Mouse (Mus musculus): ENCODE results near the gene Gdf15. TPM values are rescaled to one million over a fixed set of nuclear protein-coding genes. Genes with fewer than 3 reads are reported as not detected.

Gdf15 gene
- total RNA-seq, 2 experiments from 2014 or later, result not detected

GRCm38 (mm10) chr8:70657739-70658138, 25.5 kb upstream of the Gdf15 start:
- ATAC-seq (ENCODE audit: poor library complexity, severe bottlenecking), result no peak

- no peak for ATAC-seq (ENCODE audit: poor library complexity, severe bottlenecking)
Measured at GRCm38 (mm10) chr8:70657214-70657613, 25.0 kb upstream of the Gdf15 start.

- ATAC-seq (ENCODE audit: poor library complexity, severe bottlenecking), result no peak
Measured at GRCm38 (mm10) chr8:70656193-70656790, 24.0 kb upstream of the Gdf15 start.

- ATAC-seq (ENCODE audit: poor library complexity, severe bottlenecking), result no peak
Measured at GRCm38 (mm10) chr8:70655469-70655868, 23.2 kb upstream of the Gdf15 start.

- ATAC-seq (ENCODE audit: poor library complexity, severe bottlenecking), result peak; percentile 51
Measured at GRCm38 (mm10) chr8:70654121-70654520, 21.9 kb upstream of the Gdf15 start.

- peak; percentile 89 for ATAC-seq (ENCODE audit: poor library complexity, severe bottlenecking)
Measured at GRCm38 (mm10) chr8:70653226-70653625, 21.0 kb upstream of the Gdf15 start.

GRCm38 (mm10) chr8:70650351-70650750, 18.1 kb upstream of the Gdf15 start:
- ATAC-seq (ENCODE audit: poor library complexity, severe bottlenecking), result no peak

- no peak for ATAC-seq (ENCODE audit: poor library complexity, severe bottlenecking)
Measured at GRCm38 (mm10) chr8:70649324-70649723, 17.1 kb upstream of the Gdf15 start.

GRCm38 (mm10) chr8:70648921-70649320, 16.7 kb upstream of the Gdf15 start:
- no peak for ATAC-seq (ENCODE audit: poor library complexity, severe bottlenecking)

- ATAC-seq (ENCODE audit: poor library complexity, severe bottlenecking), result no peak
Measured at GRCm38 (mm10) chr8:70648164-70648442, 15.8 kb upstream of the Gdf15 start.

GRCm38 (mm10) chr8:70647343-70648163, 15.3 kb upstream of the Gdf15 start:
- no peak for ATAC-seq (ENCODE audit: poor library complexity, severe bottlenecking)

- ATAC-seq (ENCODE audit: poor library complexity, severe bottlenecking), result no peak
Measured at GRCm38 (mm10) chr8:70646775-70647174, 14.5 kb upstream of the Gdf15 start.

GRCm38 (mm10) chr8:70646369-70646768, 14.1 kb upstream of the Gdf15 start:
- no peak for ATAC-seq (ENCODE audit: poor library complexity, severe bottlenecking)

GRCm38 (mm10) chr8:70645501-70646224, 13.4 kb upstream of the Gdf15 start:
- no peak for ATAC-seq (ENCODE audit: poor library complexity, severe bottlenecking)

- no peak for ATAC-seq (ENCODE audit: poor library complexity, severe bottlenecking)
Measured at GRCm38 (mm10) chr8:70644065-70644464, 11.8 kb upstream of the Gdf15 start.

GRCm38 (mm10) chr8:70643019-70643418, 10.8 kb upstream of the Gdf15 start:
- ATAC-seq (ENCODE audit: poor library complexity, severe bottlenecking), result no peak

- no peak for ATAC-seq (ENCODE audit: poor library complexity, severe bottlenecking)
Measured at GRCm38 (mm10) chr8:70638752-70639151, 6.5 kb upstream of the Gdf15 start.

GRCm38 (mm10) chr8:70636838-70637237, 4.6 kb upstream of the Gdf15 start:
- ATAC-seq (ENCODE audit: poor library complexity, severe bottlenecking), result no peak

GRCm38 (mm10) chr8:70635527-70635926, 3.3 kb upstream of the Gdf15 start:
- peak; percentile 78 for ATAC-seq (ENCODE audit: poor library complexity, severe bottlenecking)

- ATAC-seq (ENCODE audit: poor library complexity, severe bottlenecking), result 0 out of 2 replicates have a peak, but pooled peaks have one; percentile 14
Measured at GRCm38 (mm10) chr8:70634066-70634465, 1.8 kb upstream of the Gdf15 start.

GRCm38 (mm10) chr8:70631436-70631835, 820 bp downstream of the Gdf15 start:
- ATAC-seq (ENCODE audit: poor library complexity, severe bottlenecking), result no peak

All from megakaryocyte, adult 5-6 weeks (primary cell).